Mouse (Mus musculus): ENCODE measurements at regions not wholly inside any gene's neighbourhood (a gene's known extent, or its start where the extent isn't known, plus 50 kb on each side); places are given as distances from the start of the nearest gene placed in this dataset.

GRCm38 (mm10) chr14:106044274-106044673 lies 61.7 kb upstream of the Trim52 start:
- no peak overlapping the region for H3K4me3 ChIP-seq (ENCODE audit: low read length)
- no peak overlapping the region for H3K4me2 ChIP-seq (ENCODE audit: low read depth, low read length)
- no peaks in the 10 kb centered on the region for H3K9me3 ChIP-seq (ENCODE audit: control insufficient read depth, low read length)
- no peaks in the 10 kb centered on the region for H3K36me3 ChIP-seq (ENCODE audit: control insufficient read depth, insufficient read depth, low read length)
- no peak overlapping the region for H3K27ac ChIP-seq (ENCODE audit: low read length)
- 81% methylated on average over 1 of the region's 1 CpGs for WGBS
- H3K9ac ChIP-seq (ENCODE audit: low read depth, low read length): no peak overlapping the region
- H3K27me3 ChIP-seq (replicated peaks; ENCODE audit: control insufficient read depth, insufficient read depth, low read length): no peaks in the 10 kb centered on the region
- no peaks in the 10 kb centered on the region for H3K4me1 ChIP-seq (ENCODE audit: control insufficient read depth, insufficient read depth, low read length)
- no peak for ATAC-seq

DNA sequence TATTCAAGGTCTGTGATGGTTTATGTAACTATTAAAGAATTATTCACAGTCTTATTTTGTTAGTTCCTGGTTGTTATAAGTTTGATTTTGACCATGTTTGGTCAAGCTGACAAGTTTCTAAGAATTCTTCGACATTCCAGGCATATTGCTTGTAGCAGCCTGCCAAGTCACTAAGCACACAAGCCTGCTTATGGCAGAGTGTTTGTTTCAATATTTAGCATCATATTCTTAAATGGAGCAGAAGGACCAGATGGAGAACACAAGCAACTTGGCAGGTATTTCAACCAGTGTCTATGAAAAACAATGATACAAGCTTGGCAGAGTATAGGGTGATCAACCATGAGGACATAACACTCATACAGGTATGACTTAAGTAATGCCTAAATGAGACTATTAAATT lies 55.8 kb upstream of the Trim52 start:
- Histone ChIP-seq H3K27ac (ENCODE audit: low read length) (no peak overlapping the region), H3K9ac (ENCODE audit: low read depth, low read length) (no peak overlapping the region), H3K4me3 (ENCODE audit: low read length) (no peak overlapping the region), H3K36me3 (ENCODE audit: control insufficient read depth, insufficient read depth, low read length) (no peaks in the 10 kb centered on the region), H3K4me2 (ENCODE audit: low read depth, low read length) (no peak overlapping the region), H3K27me3 (replicated peaks; ENCODE audit: control insufficient read depth, insufficient read depth, low read length) (no peaks in the 10 kb centered on the region), H3K4me1 (ENCODE audit: control insufficient read depth, insufficient read depth, low read length) (no peaks in the 10 kb centered on the region), H3K9me3 (ENCODE audit: control insufficient read depth, low read length) (no peaks in the 10 kb centered on the region)
- no peak for ATAC-seq
- 65% methylated on average over 1 of the region's 1 CpGs for WGBS

- H3K9me3 ChIP-seq (ENCODE audit: control insufficient read depth, low read length): no peaks in the 10 kb centered on the region
- no peaks in the 10 kb centered on the region for H3K27me3 ChIP-seq (replicated peaks; ENCODE audit: control insufficient read depth, insufficient read depth, low read length)
- WGBS: 52% methylated on average over 6 of the region's 6 CpGs
- H3K4me3 ChIP-seq (ENCODE audit: low read length): no peak overlapping the region
- H3K36me3 ChIP-seq (ENCODE audit: control insufficient read depth, insufficient read depth, low read length): no peaks in the 10 kb centered on the region
- H3K4me2 ChIP-seq (ENCODE audit: low read depth, low read length): no peak overlapping the region
- H3K4me1 ChIP-seq (ENCODE audit: control insufficient read depth, insufficient read depth, low read length): no peaks in the 10 kb centered on the region
- no peak overlapping the region for H3K27ac ChIP-seq (ENCODE audit: low read length)
- H3K9ac ChIP-seq (ENCODE audit: low read depth, low read length): no peak overlapping the region
- ATAC-seq: no peak
These were observed 53.1 kb upstream of the Trim52 start for GRCm38 (mm10) chr14:106052585-106053551.
